Mouse (Mus musculus) C2C12 (cell line): Measurements from ENCODE around the gene Psme2. TPM values are rescaled to one million over a fixed set of nuclear protein-coding genes. Genes with fewer than 3 reads are reported as not detected.

Experiments
- H3K27me3 ChIP-seq: one replicate; pipeline ENCODE4 v1.6.1; 2011; ENCODE audit not compliant: control insufficient read depth, insufficient read depth, insufficient read length
- H3K36me3 ChIP-seq: one replicate; pipeline ENCODE4 v1.6.1; 2011; ENCODE audit not compliant: control insufficient read depth, insufficient read depth
- H3K4me3 ChIP-seq: one replicate; pipeline ENCODE4 v1.5.1; 2011; ENCODE audit warnings: mild to moderate bottlenecking, control low read depth; ENCODE audit not compliant: poor library complexity, insufficient read depth, severe bottlenecking
- H3K79me2 ChIP-seq: one replicate; pipeline ENCODE4 v1.6.1; 2011; ENCODE audit not compliant: control insufficient read depth, insufficient read depth
- H3K79me3 ChIP-seq: one replicate; pipeline ENCODE4 v1.6.1; 2011; ENCODE audit warnings: low read depth, control low read depth
- H3ac ChIP-seq: one replicate; pipeline ENCODE3; 2011; ENCODE audit warnings: low read depth; ENCODE audit not compliant: control insufficient read depth, insufficient read length
- CEBPB ChIP-seq: IDR thresholded peaks from one replicate; pipeline ENCODE4 v1.6.1; 2011; ENCODE audit warnings: low read depth, mild to moderate bottlenecking, control low read depth, moderate library complexity
- CTCF ChIP-seq: IDR thresholded peaks from one replicate; pipeline ENCODE4 v1.5.1; 2011; ENCODE audit not compliant: control insufficient read depth, insufficient read depth, insufficient read length
- FOSL1 ChIP-seq: IDR thresholded peaks from one replicate; pipeline ENCODE4 v1.8.0; 2011; ENCODE audit warnings: mild to moderate bottlenecking, low read length; ENCODE audit not compliant: poor library complexity, insufficient read depth, severe bottlenecking
- MAX ChIP-seq: IDR thresholded peaks from one replicate; pipeline ENCODE4 v1.6.1; 2011; ENCODE audit warnings: mild to moderate bottlenecking, control low read depth
- MYOD1 ChIP-seq: IDR thresholded peaks from one replicate; pipeline ENCODE4 v1.6.1; 2011; ENCODE audit warnings: low read depth; ENCODE audit not compliant: control insufficient read depth, insufficient read length
- MYOG ChIP-seq: IDR thresholded peaks from one replicate; pipeline ENCODE4 v1.6.1; 2011; ENCODE audit not compliant: control insufficient read depth, insufficient read length; ENCODE audit errors: extremely low read depth
- USF1 ChIP-seq: IDR thresholded peaks from one replicate; pipeline ENCODE4 v1.6.1; 2011; ENCODE audit warnings: low read depth, mild to moderate bottlenecking, control low read depth, moderate library complexity
- polyA plus RNA-seq: library from polyadenylated mRNA; unstranded; fragments of >200 nt; fragmentation: generic; extraction: Trizol; gene quantifications from one replicate; pipeline ENCODE4 v1.2.1, GENCODE M21; 2012; ENCODE audit warnings: missing spikeins

The Psme2 gene
- polyA plus RNA-seq, 1 experiment = 110 TPM

GRCm38 (mm10) chr14:55603271-55603632 is 12.3 kb upstream of the Psme2 start, which contains the start of gene Irf9:
Gene Irf9 (plus strand): TSS chr14:55603571.
- H3K79me3 ChIP-seq = no peaks in the 10 kb centered on the region
- H3ac ChIP-seq = no peak within 1 kb of the TSS
- no peak for TF ChIP-seq USF1
- TF ChIP-seq MYOG = no peak
- TF ChIP-seq CEBPB = no peak
- TF ChIP-seq MYOD1 = no peak
- TF ChIP-seq CTCF = no peak
- no peak for TF ChIP-seq FOSL1
- TF ChIP-seq MAX = no peak
- no peaks in the 10 kb centered on the region for H3K79me2 ChIP-seq
- H3K27me3 ChIP-seq = no peaks in the 10 kb centered on the region
- H3K4me3 ChIP-seq = no peak within 1 kb of the TSS
- H3K36me3 ChIP-seq = peaks cover 70% of the 10 kb centered on the region

GRCm38 (mm10) chr14:55598521-55599390 is 7.8 kb upstream of the Psme2 start:
- Histone ChIP-seq H3K79me2 (peaks cover 6% of the 10 kb centered on the region), H3ac (no peak overlapping the region), H3K27me3 (no peaks in the 10 kb centered on the region), H3K79me3 (no peaks in the 10 kb centered on the region), H3K4me3 (no peak overlapping the region), H3K36me3 (peaks cover 85% of the 10 kb centered on the region)
- TF ChIP-seq CTCF (no peak), USF1 (no peak), CEBPB (no peak)

- no peak overlapping the region for H3ac ChIP-seq
- TF ChIP-seq MAX (no peak), CTCF (no peak), MYOG (no peak), USF1 (no peak), CEBPB (no peak)
- no peaks in the 10 kb centered on the region for H3K27me3 ChIP-seq
- H3K79me3 ChIP-seq = peaks cover 17% of the 10 kb centered on the region
- peaks cover 28% of the 10 kb centered on the region for H3K79me2 ChIP-seq
- H3K4me3 ChIP-seq = no peak overlapping the region
- H3K36me3 ChIP-seq = peaks cover 65% of the 10 kb centered on the region
Measured at GRCm38 (mm10) chr14:55596036-55596690, 5.2 kb upstream of the Psme2 start.

- Histone ChIP-seq H3K79me2 (peaks cover 44% of the 10 kb centered on the region), H3K36me3 (peaks cover 42% of the 10 kb centered on the region), H3ac (peak overlapping the region; percentile 92), H3K4me3 (peak overlapping the region; percentile 89), H3K27me3 (no peaks in the 10 kb centered on the region), H3K79me3 (peaks cover 23% of the 10 kb centered on the region)
- TF ChIP-seq MAX = no peak
- no peak for TF ChIP-seq MYOD1
- TF ChIP-seq USF1 = no peak
- no peak for TF ChIP-seq CEBPB
- no peak for TF ChIP-seq FOSL1
- TF ChIP-seq CTCF = no peak
- no peak for TF ChIP-seq MYOG
Measured at GRCm38 (mm10) chr14:55592226-55592625, 1.3 kb upstream of the Psme2 start.

- Histone ChIP-seq H3K79me2 (peaks cover 44% of the 10 kb centered on the region), H3K36me3 (peaks cover 34% of the 10 kb centered on the region), H3ac (peak within 1 kb of the TSS; percentile 92), H3K27me3 (no peaks in the 10 kb centered on the region), H3K4me3 (peak within 1 kb of the TSS; percentile 89), H3K79me3 (peaks cover 23% of the 10 kb centered on the region)
- TF ChIP-seq CTCF (no peak), FOSL1 (no peak), CEBPB (no peak), MYOG (no peak), MAX (no peak), MYOD1 (no peak), USF1 (no peak)
Measured at GRCm38 (mm10) chr14:55591331-55591891, 498 bp upstream of the Psme2 start, which contains the start of gene Rnf31. Gene Rnf31 (plus strand): TSS chr14:55591708.
